Mouse (Mus musculus) brain, embryonic 14.5 days (tissue): ENCODE measurements around the gene Fam193b. TPM values are rescaled to one million over a fixed set of nuclear protein-coding genes. Genes with fewer than 3 reads are reported as not detected.

Source experiments
- DNase-seq: peaks from one replicate; pipeline ENCODE4 v3.0.0-alpha.2; 2011; ENCODE audit warnings: low read depth
- CTCF ChIP-seq: fragments of 200-500 bp; IDR thresholded peaks from 2 replicates; pipeline ENCODE4 v1.5.1; 2012; ENCODE audit warnings: inconsistent platforms, mild to moderate bottlenecking, moderate library complexity, borderline replicate concordance; ENCODE audit not compliant: insufficient read depth, insufficient read length; ENCODE audit errors: extremely low read depth
- POLR2A ChIP-seq: fragments of 200-500 bp; IDR thresholded peaks from 2 replicates; pipeline ENCODE4 v1.6.1; 2012; ENCODE audit warnings: mild to moderate bottlenecking, inconsistent platforms, borderline replicate concordance; ENCODE audit not compliant: poor library complexity, insufficient read depth, insufficient read length, severe bottlenecking; ENCODE audit errors: extremely low read depth
- polyA plus RNA-seq: library from polyadenylated mRNA; depleted of rRNA; stranded (reverse); fragments of >200 nt; gene quantifications from 2 replicates; pipeline ENCODE4 v1.2.3, GENCODE M21; 2012

Gene Fam193b
- polyA plus RNA-seq, 1 experiment = 161 TPM

- peak; percentile 96 for TF ChIP-seq CTCF
- TF ChIP-seq POLR2A = no peak
These were observed 54.0 kb downstream of the Fam193b start for GRCm38 (mm10) chr13:55516955-55517354.

DNA sequence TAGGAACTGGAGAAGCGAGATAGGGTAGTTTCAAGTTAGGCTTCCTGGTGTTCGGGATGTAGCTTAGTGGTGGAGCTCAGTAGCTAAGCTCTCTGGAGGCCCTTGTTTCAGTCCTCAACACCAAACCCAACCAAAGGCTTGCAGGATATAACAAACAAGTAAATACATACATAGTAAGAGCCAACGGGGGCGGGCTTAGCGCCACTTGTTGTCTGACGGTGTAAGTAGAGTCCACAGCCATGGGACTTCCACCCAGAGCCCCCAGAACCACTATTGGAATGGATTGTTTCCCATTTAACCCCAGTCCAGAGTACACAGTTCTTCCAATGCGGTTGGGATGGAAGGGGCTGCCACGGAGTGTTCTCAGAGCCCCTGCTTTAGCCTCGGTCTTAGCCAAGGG, 57.1 kb downstream of the Fam193b start:
- no peak for DNase-seq
- TF ChIP-seq POLR2A (no peak), CTCF (no peak)

More at GRCm38 (mm10) chr13:55516955-55517354, 54.0 kb downstream of the Fam193b start:
- peak; percentile 93 for DNase-seq

DNA sequence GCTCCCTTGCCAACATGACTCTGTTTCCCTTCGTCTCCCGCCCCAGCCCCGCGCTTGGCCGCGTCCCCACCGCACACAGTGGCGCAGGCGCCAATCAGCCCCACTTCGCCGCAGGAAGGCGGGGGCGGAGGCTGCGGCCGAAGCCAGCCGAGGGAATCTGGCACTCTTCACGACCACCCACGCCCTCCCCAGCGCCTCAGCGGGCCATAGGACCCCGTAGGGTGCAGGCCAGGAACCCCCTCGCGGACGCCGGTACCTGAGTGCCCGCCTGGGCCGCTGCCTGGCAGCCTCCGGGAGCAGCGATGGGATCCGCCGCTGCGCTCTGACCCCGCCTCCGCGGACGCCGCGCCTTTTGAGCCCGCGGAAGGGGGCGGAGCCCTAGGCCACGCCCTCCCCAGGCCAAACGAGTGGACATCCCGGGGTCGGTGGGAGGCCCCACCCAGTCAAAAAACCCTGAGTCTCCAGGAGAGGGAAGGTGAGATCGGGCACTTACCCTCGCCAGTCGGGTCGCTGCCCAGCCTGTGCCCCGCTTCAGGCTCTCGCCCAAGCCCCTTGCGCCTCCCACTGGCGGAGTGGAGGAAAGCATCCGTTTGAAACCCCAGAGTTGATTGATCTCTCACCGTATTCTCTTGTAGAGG, 57.7 kb downstream of the Fam193b start, which contains the start of gene Pdlim7:
Pdlim7 (minus strand) TSS at position 566 of the 638 bp plus-strand sequence.
- DNase-seq = peak; percentile 89
- peak; percentile 100 for TF ChIP-seq POLR2A
- peak; percentile 92 for TF ChIP-seq CTCF

- peak; percentile 57 for DNase-seq
- TF ChIP-seq POLR2A = no peak
- no peak for TF ChIP-seq CTCF
These were observed 58.4 kb downstream of the Fam193b start for GRCm38 (mm10) chr13:55512379-55513031.

DNA sequence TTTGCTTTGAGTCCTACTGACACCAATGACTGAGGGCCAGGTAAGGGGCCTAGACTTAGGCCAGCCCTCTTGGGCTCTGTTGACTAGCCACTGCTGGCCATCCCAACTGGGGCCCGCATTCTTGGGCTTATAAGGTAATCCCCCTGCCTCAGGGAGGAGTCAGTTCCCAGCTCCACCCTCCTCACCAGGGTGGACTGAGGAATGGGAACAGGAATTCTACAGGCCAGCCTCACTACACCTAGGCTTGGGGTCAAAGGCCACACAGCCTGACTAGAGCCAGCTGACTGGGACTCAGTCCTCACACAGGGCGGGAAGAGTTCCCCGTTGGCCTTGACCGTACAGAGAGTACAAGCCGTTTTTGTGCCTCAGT, 59.4 kb downstream of the Fam193b start:
- no peak for DNase-seq
- TF ChIP-seq CTCF (no peak), POLR2A (no peak)

GRCm38 (mm10) chr13:55510668-55511491, 60.0 kb downstream of the Fam193b start:
- peak; percentile 89 for DNase-seq

DNA sequence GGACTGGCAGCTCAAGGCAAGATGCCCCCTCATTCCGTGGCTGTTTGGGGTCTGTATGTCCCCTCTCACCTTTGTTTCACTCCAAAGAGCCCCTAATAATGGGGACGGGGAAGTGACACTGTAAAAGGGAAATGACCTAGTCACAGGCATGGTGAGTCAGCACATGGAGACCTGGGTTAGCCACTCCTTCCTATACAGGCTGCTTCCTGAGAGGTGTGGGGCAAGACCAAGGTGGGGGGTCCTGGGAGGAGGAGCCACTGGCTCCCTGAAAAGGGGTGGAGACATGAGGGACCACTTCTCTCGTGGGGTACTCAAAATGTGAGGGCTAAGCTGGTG, 60.6 kb downstream of the Fam193b start:
- DNase-seq = no peak
- no peak for TF ChIP-seq POLR2A
- no peak for TF ChIP-seq CTCF

More at GRCm38 (mm10) chr13:55510668-55511491, 60.0 kb downstream of the Fam193b start:
- no peak for TF ChIP-seq POLR2A
- no peak for TF ChIP-seq CTCF

GRCm38 (mm10) chr13:55508531-55508930, 62.4 kb downstream of the Fam193b start:
- DNase-seq = no peak
- TF ChIP-seq POLR2A (no peak), CTCF (no peak)

DNA sequence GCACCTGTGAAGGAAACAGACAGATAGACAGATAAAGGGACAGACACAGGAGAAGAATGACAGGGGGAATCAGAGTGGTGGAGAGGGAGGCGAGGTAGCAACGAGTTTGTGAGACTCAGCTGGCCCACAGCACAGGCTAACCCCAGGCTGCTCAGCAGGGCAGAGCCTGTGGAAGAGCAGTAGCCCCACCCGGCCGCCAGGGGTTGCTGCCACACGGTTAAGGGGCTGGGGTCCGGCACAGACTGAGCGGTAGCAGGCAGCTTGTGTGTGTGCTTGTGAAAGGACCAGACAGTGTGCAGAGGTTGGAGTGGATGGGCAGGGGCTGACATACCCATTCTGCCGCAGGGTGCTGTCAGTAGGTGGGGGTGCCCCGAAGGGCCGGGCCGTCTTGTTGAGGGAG, 63.0 kb downstream of the Fam193b start:
- peak; percentile 16 for DNase-seq
- peak; percentile 44; the same call in 1 of the 2 replicates for TF ChIP-seq CTCF
- TF ChIP-seq POLR2A = no peak

- no peak for TF ChIP-seq CTCF
- TF ChIP-seq POLR2A = no peak
These were observed 64.2 kb downstream of the Fam193b start for GRCm38 (mm10) chr13:55506697-55507096.

DNA sequence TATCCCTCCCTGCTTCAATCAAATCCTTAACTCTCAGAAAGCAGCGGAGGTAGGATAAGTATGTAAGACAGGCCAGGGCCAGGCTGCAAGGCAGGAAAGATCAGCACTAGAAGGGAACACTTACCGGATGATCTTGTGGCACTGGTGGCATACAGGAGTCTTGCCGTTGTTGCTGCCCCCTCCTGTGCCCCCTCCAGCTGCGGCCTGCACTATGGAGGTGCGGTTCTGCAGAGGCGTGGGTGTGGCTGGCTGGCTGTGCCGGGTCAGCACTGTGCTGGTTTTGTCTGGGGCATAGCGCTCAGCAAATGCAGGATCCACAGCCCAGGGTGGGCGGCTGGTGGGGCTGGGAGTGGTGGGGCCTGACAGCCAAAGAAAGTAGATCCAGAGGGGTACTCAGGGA, 65.1 kb downstream of the Fam193b start:
- DNase-seq = no peak
- TF ChIP-seq POLR2A = no peak
- no peak for TF ChIP-seq CTCF

More at GRCm38 (mm10) chr13:55506697-55507096, 64.2 kb downstream of the Fam193b start:
- no peak for DNase-seq

DNA sequence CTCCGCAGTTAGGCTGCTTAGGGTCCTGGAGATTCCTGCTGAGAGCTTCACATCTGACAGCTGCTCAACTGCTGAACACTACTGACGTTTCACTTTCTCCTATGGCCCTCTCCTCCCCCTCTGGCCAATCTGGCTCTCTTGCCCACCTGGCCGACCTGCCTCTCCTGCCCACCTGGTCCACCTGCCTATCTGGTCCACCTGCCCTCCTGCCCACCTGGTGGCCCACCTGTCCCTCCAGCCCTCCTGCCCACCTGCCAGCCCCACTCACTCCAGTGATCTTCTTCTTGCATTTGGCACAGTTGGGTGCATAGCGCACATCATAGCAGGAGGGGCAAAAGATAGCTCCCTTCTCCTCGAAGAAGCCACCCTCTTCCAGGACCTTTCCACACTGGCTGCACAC, 66.5 kb downstream of the Fam193b start:
- no peak for TF ChIP-seq POLR2A
- no peak for TF ChIP-seq CTCF

DNA sequence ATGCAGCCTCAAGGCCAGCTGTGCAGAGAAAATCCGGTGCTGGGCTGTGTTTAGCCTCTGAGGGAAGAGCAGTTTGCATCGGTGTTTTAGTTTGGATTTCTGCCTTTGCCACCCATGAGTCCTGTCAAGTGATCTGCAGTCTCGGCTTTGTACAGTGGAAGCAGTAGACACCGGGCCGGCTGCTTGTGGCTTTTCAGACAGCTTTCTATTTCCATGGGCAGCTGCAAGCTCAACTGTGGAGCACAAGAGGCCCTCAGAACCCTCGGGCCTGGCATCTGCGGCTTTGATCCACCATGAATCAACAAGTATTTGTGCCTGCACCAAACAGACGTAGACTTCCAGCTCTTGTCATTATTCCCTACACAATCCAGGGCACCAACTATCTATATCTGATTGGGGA, 68.5 kb downstream of the Fam193b start:
- DNase-seq = no peak
- TF ChIP-seq POLR2A (no peak), CTCF (no peak)

More for the DNA sequence above, 66.5 kb downstream of the Fam193b start:
- no peak for DNase-seq

GRCm38 (mm10) chr13:55500575-55500974, 70.3 kb downstream of the Fam193b start:
- TF ChIP-seq CTCF (no peak), POLR2A (no peak)
- no peak for DNase-seq

DNA sequence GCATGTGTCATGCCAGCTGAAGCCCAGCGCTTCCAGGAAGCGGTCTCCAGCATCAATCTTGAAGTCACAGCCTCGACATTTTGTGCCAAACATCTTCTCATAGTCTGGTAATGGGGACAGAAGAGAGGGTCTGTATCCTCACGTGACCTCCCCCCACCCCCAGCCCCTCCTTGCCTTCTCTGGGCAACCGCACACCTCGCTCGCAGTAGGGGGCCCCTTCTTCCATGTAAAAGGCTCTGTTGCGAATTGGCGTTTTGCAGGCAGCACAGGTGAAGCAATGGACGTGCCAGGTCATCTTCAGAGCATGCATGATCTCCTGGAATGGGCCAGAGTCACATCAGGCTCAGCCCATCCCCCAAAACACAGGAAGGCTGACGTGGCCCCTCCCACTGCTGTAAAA, 72.0 kb downstream of the Fam193b start:
- no peak for TF ChIP-seq POLR2A
- TF ChIP-seq CTCF = no peak
- DNase-seq = peak; percentile 29
